Mouse (Mus musculus): ENCODE measurements at regions not wholly inside any gene's neighbourhood (a gene's known extent, or its start where the extent isn't known, plus 50 kb on each side); places are given as distances from the start of the nearest gene placed in this dataset.
A peak's percentile ranks its signal among the peaks of the same experiment; 100 is the strongest.
"Not testable (repeated sequence)": the region's sequence is repeated elsewhere in the genome, so short reads cannot be mapped to it uniquely, and the experiment has no call there.

GRCm38 (mm10) chr12:106308956-106309610, 299.1 kb downstream of the Vrk1 start:
- DNase-seq (ENCODE audit: low spot score in 2 of 2): no peak

- no peak for DNase-seq (ENCODE audit: low spot score in 2 of 2)
Observed at GRCm38 (mm10) chr12:106310171-106310570, 300.1 kb downstream of the Vrk1 start.

GRCm38 (mm10) chr12:106310585-106311319, 300.7 kb downstream of the Vrk1 start:
- DNase-seq (ENCODE audit: low spot score in 2 of 2): peak in 1 of 2 experiments; percentile 10

GRCm38 (mm10) chr12:106311320-106311825, 301.3 kb downstream of the Vrk1 start:
- no peak for DNase-seq (ENCODE audit: low spot score in 2 of 2)

GRCm38 (mm10) chr12:106311831-106312600, 302.0 kb downstream of the Vrk1 start:
- DNase-seq (ENCODE audit: low spot score in 2 of 2): no peak

GRCm38 (mm10) chr12:106317738-106318137, 307.7 kb downstream of the Vrk1 start:
- DNase-seq (ENCODE audit: low spot score in 2 of 2): no peak

GRCm38 (mm10) chr12:106321511-106321910, 311.5 kb downstream of the Vrk1 start:
- no peak for DNase-seq (ENCODE audit: low spot score in 2 of 2)

GRCm38 (mm10) chr12:106326611-106327010, 316.6 kb downstream of the Vrk1 start:
- no peak for DNase-seq (ENCODE audit: low spot score in 2 of 2)

GRCm38 (mm10) chr12:106327351-106327750, 317.3 kb downstream of the Vrk1 start:
- no peak for DNase-seq (ENCODE audit: low spot score in 2 of 2)

- no peak for DNase-seq (ENCODE audit: low spot score in 2 of 2)
Observed at GRCm38 (mm10) chr12:106357867-106358266, 347.8 kb downstream of the Vrk1 start.

- DNase-seq (ENCODE audit: low spot score in 2 of 2): not testable (repeated sequence)
Observed at GRCm38 (mm10) chr12:106361646-106362045, 351.6 kb downstream of the Vrk1 start.

- DNase-seq (ENCODE audit: low spot score in 2 of 2): no peak
Observed at GRCm38 (mm10) chr12:106374840-106375375, 364.9 kb downstream of the Vrk1 start.

GRCm38 (mm10) chr12:106375886-106376285, 365.9 kb downstream of the Vrk1 start:
- DNase-seq (ENCODE audit: low spot score in 2 of 2): no peak

- no peak for DNase-seq (ENCODE audit: low spot score in 2 of 2)
Observed at GRCm38 (mm10) chr12:106376783-106377182, 366.8 kb downstream of the Vrk1 start.

GRCm38 (mm10) chr12:106377281-106377680, 367.3 kb downstream of the Vrk1 start:
- DNase-seq (ENCODE audit: low spot score in 2 of 2): no peak

GRCm38 (mm10) chr12:106377761-106378160, 367.7 kb downstream of the Vrk1 start:
- no peak for DNase-seq (ENCODE audit: low spot score in 2 of 2)

GRCm38 (mm10) chr12:106378303-106379075, 368.5 kb downstream of the Vrk1 start:
- DNase-seq (ENCODE audit: low spot score in 2 of 2): no peak

GRCm38 (mm10) chr12:106379151-106379594, 369.1 kb downstream of the Vrk1 start:
- DNase-seq (ENCODE audit: low spot score in 2 of 2): no peak

GRCm38 (mm10) chr12:106379779-106380178, 369.8 kb downstream of the Vrk1 start:
- DNase-seq (ENCODE audit: low spot score in 2 of 2): no peak

GRCm38 (mm10) chr12:106381821-106382220, 371.8 kb downstream of the Vrk1 start:
- no peak for DNase-seq (ENCODE audit: low spot score in 2 of 2)

GRCm38 (mm10) chr12:106389214-106389613, 379.2 kb downstream of the Vrk1 start:
- DNase-seq (ENCODE audit: low spot score in 2 of 2): no peak

Measured in urinary bladder, postnatal 36 days (tissue).